ENCODE assay signal across 15 mouse cellular contexts in the genomic region with DNA sequence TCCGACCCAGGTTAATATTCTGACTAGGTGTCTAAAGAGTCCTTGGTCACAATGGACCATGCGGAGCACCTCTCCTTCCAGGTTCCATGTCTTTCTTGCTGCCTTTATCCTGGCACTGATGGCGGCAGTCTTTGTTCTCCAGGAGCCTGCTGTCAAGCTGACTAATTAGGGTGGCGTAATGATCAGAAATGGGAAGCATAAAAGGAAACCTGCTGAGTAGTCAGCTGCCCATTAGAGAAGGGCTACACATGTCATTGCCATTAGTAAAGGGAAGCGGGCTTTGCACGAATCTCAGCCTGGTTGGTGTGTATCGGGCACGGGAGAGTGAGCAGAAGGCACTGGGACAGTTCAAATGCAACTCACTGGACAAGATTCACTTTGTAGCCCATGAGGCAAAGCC.
DNase-seq lines count a peak whose midpoint lies in the region; ATAC-seq and TF ChIP-seq lines count a peak whose summit lies in the region.
"Had no signal": no experiment of that assay in that cellular context is flagged by ENCODE, and none has a peak within 500 bp of the region (broad histone marks: within the 10 kb centered on the region; RNA-seq: fewer than 3 reads in every experiment).

No protein-coding gene starts in this region.

- no peak for TF ChIP-seq CTCF in midbrain, postnatal 0 days (IDR thresholded peaks at IDR 0.05)
- TF ChIP-seq CTCF in lung, postnatal 0 days (IDR thresholded peaks at IDR 0.05): no peak

- H3K27me3 ChIP-seq in hindbrain, embryonic 11.5 days (ENCODE audit: control insufficient read depth, insufficient read depth, low read length): no peaks in the 10 kb centered on the region
- H3K27me3 ChIP-seq in hindbrain, embryonic 10.5 days (ENCODE audit: insufficient read depth, poor library complexity, severe bottlenecking): no peaks in the 10 kb centered on the region
- H3K27me3 ChIP-seq in midbrain, postnatal 0 days (ENCODE audit: insufficient read depth, low read length): no peaks in the 10 kb centered on the region; the same call in 1 of the 2 replicates
- H3K27me3 ChIP-seq in lung, postnatal 0 days (replicated peaks; ENCODE audit: insufficient read depth, low read length): no peaks in the 10 kb centered on the region
- H3K27me3 ChIP-seq: heart, embryonic 12.5 days; liver, embryonic 13.5 days had no signal

- no peaks in the 10 kb centered on the region for H3K4me1 ChIP-seq in hindbrain, embryonic 11.5 days (replicated peaks; ENCODE audit: control insufficient read depth, insufficient read depth, low read length)
- H3K4me1 ChIP-seq in hindbrain, embryonic 10.5 days (replicated peaks): no peaks in the 10 kb centered on the region
- no peaks in the 10 kb centered on the region for H3K4me1 ChIP-seq in midbrain, postnatal 0 days (ENCODE audit: insufficient read depth, low read length)
- no peaks in the 10 kb centered on the region for H3K4me1 ChIP-seq in lung, postnatal 0 days (ENCODE audit: insufficient read depth, low read depth, low read length)
- H3K4me1 ChIP-seq: heart, embryonic 12.5 days; liver, embryonic 13.5 days had no signal

- no peaks in the 10 kb centered on the region for H3K9me3 ChIP-seq in hindbrain, embryonic 11.5 days (ENCODE audit: control insufficient read depth, low read length)
- H3K9me3 ChIP-seq in hindbrain, embryonic 10.5 days: no peaks in the 10 kb centered on the region
- no peaks in the 10 kb centered on the region for H3K9me3 ChIP-seq in midbrain, postnatal 0 days (ENCODE audit: low read length)
- no peaks in the 10 kb centered on the region for H3K9me3 ChIP-seq in lung, postnatal 0 days (ENCODE audit: low read length)
- H3K9me3 ChIP-seq: heart, embryonic 12.5 days; liver, embryonic 13.5 days had no signal

- peak; percentile 30 for DNase-seq in hindbrain, embryonic 11.5 days (ENCODE audit: low spot score)
- DNase-seq in hindbrain, embryonic 10.5 days (ENCODE audit: low spot score): no peak
- peak; percentile 82 to 83 for DNase-seq in cerebellum, postnatal 10 days
- peak; percentile 66 for DNase-seq in midbrain, postnatal 0 days (ENCODE audit: low spot score)
- no peak for DNase-seq in kidney, postnatal 4 days
- DNase-seq in right cerebral cortex, adult 18-20 months: no peak
- no peak for DNase-seq in lung, postnatal 0 days (ENCODE audit: low spot score)
- DNase-seq: adrenal gland, adult 2 months; B cell, adult 2 months; kidney, postnatal 10 days; liver, embryonic 13.5 days; right cerebral cortex, postnatal 4 days had no signal

- no peak overlapping the region for H3K27ac ChIP-seq in hindbrain, embryonic 11.5 days (ENCODE audit: low read depth, low read length)
- no peak overlapping the region for H3K27ac ChIP-seq in hindbrain, embryonic 10.5 days
- no peak overlapping the region for H3K27ac ChIP-seq in midbrain, postnatal 0 days (ENCODE audit: low read depth, low read length)
- H3K27ac ChIP-seq in lung, postnatal 0 days (ENCODE audit: low read length): no peak overlapping the region
- H3K27ac ChIP-seq: liver, embryonic 13.5 days; macrophage had no signal

- no peak overlapping the region for H3K4me2 ChIP-seq in hindbrain, embryonic 11.5 days (replicated peaks; ENCODE audit: low read depth, low read length)
- no peak overlapping the region for H3K4me2 ChIP-seq in midbrain, postnatal 0 days (ENCODE audit: low read depth, low read length, poor library complexity, severe bottlenecking)
- H3K4me2 ChIP-seq in lung, postnatal 0 days (replicated peaks; ENCODE audit: low read depth, low read length): no peak overlapping the region
- H3K4me2 ChIP-seq: heart, embryonic 12.5 days; liver, embryonic 13.5 days had no signal

- H3K4me3 ChIP-seq in hindbrain, embryonic 11.5 days (ENCODE audit: low read depth, low read length): no peak overlapping the region
- no peak overlapping the region for H3K4me3 ChIP-seq in hindbrain, embryonic 10.5 days
- H3K4me3 ChIP-seq in midbrain, postnatal 0 days (ENCODE audit: low read depth, low read length): no peak overlapping the region
- H3K4me3 ChIP-seq in lung, postnatal 0 days (ENCODE audit: low read depth, low read length): no peak overlapping the region
- H3K4me3 ChIP-seq: heart, embryonic 12.5 days; liver, embryonic 13.5 days had no signal

- no peak overlapping the region for H3K9ac ChIP-seq in hindbrain, embryonic 11.5 days (ENCODE audit: low read depth, low read length)
- no peak overlapping the region for H3K9ac ChIP-seq in midbrain, postnatal 0 days (replicated peaks; ENCODE audit: low read length, poor library complexity, severe bottlenecking)
- H3K9ac ChIP-seq in lung, postnatal 0 days (replicated peaks; ENCODE audit: low read depth): no peak overlapping the region
- H3K9ac ChIP-seq: heart, embryonic 12.5 days; liver, embryonic 13.5 days had no signal

- no peaks in the 10 kb centered on the region for H3K36me3 ChIP-seq in hindbrain, embryonic 11.5 days (ENCODE audit: control insufficient read depth, insufficient read depth, low read length)
- no peaks in the 10 kb centered on the region for H3K36me3 ChIP-seq in hindbrain, embryonic 10.5 days
- H3K36me3 ChIP-seq in midbrain, postnatal 0 days (ENCODE audit: insufficient read depth, low read length): no peaks in the 10 kb centered on the region
- no peaks in the 10 kb centered on the region for H3K36me3 ChIP-seq in lung, postnatal 0 days (ENCODE audit: insufficient read depth, low read length)
- H3K36me3 ChIP-seq: heart, embryonic 12.5 days; liver, embryonic 13.5 days had no signal

- TF ChIP-seq EP300 in lung, postnatal 0 days (IDR thresholded peaks at IDR 0.05): no peak

- ATAC-seq in hindbrain, embryonic 11.5 days (ENCODE audit: low FRiP score): 0 out of 2 replicates have a peak, but pooled peaks have one; percentile 22
- ATAC-seq in granulocyte monocyte progenitor cell, adult 5-6 weeks (replicated peaks; ENCODE audit: poor library complexity, severe bottlenecking): 0 out of 2 replicates have a peak, but pooled peaks have one; percentile 30
- no peak for ATAC-seq in midbrain, postnatal 0 days (ENCODE audit: low FRiP score)
- no peak for ATAC-seq in lung, postnatal 0 days

- WGBS in hindbrain, embryonic 11.5 days: 48% methylated on average over 8 of the region's 8 CpGs
- WGBS in hindbrain, embryonic 10.5 days: 65% methylated on average over 8 of the region's 8 CpGs
- 44% methylated on average over 8 of the region's 8 CpGs for WGBS in midbrain, postnatal 0 days
- WGBS in lung, postnatal 0 days: 72% methylated on average over 8 of the region's 8 CpGs

Comparison
In these comparisons a context has a peak if more than half of its experiments do, and no peak if none do; other contexts are left out.
1. DNase-seq: peak in hindbrain, embryonic 11.5 days (single experiment), cerebellum, postnatal 10 days (2 of 2) and midbrain, postnatal 0 days (single experiment); none in hindbrain, embryonic 10.5 days (single experiment), kidney, postnatal 4 days (0 of 2), right cerebral cortex, adult 18-20 months (single experiment) and lung, postnatal 0 days (single experiment).
2. ATAC-seq: peak in hindbrain, embryonic 11.5 days (single experiment) and granulocyte monocyte progenitor cell, adult 5-6 weeks (single experiment); none in midbrain, postnatal 0 days (single experiment) and lung, postnatal 0 days (single experiment).